Mouse (Mus musculus) kidney, embryonic 15.5 days (tissue): ENCODE results near the gene Gfap. TPM values are rescaled to one million over a fixed set of nuclear protein-coding genes. Genes with fewer than 3 reads are reported as not detected.

Experiments
- ATAC-seq: fragments of 200-750 bp; cut with Nextera tagmentation; replicated peaks from 2 replicates; pipeline ENCODE4 v1.8.0; 2017; ENCODE audit warnings: moderate TSS enrichment; ENCODE audit not compliant: low FRiP score
- H3K27ac ChIP-seq: fragments of 300-500 bp; sonication (generic); 2 replicates; pipeline ENCODE4 v1.5.1; 2015; ENCODE audit warnings: mild to moderate bottlenecking, inconsistent platforms
- H3K27me3 ChIP-seq: fragments of 300-500 bp; sonication (generic); 2 replicates; pipeline ENCODE4 v1.6.1; 2015; ENCODE audit warnings: inconsistent platforms
- H3K36me3 ChIP-seq: fragments of 300-500 bp; sonication (generic); 2 replicates; pipeline ENCODE4 v1.6.1; 2015; ENCODE audit warnings: inconsistent platforms
- H3K4me1 ChIP-seq: fragments of 300-500 bp; sonication (generic); 2 replicates; pipeline ENCODE4 v1.6.1; 2015; ENCODE audit warnings: inconsistent platforms
- H3K4me2 ChIP-seq: fragments of 300-500 bp; sonication (generic); 2 replicates; pipeline ENCODE4 v1.6.1; 2015; ENCODE audit warnings: moderate library complexity, mild to moderate bottlenecking, inconsistent platforms
- H3K4me3 ChIP-seq: fragments of 300-500 bp; sonication (generic); replicated peaks from 2 replicates; pipeline ENCODE4 v1.5.1; 2015; ENCODE audit warnings: mild to moderate bottlenecking, inconsistent platforms
- H3K9ac ChIP-seq: fragments of 300-500 bp; sonication (generic); 2 replicates; pipeline ENCODE4 v1.6.1; 2015; ENCODE audit warnings: mild to moderate bottlenecking, inconsistent platforms
- H3K9me3 ChIP-seq: fragments of 300-500 bp; sonication (generic); replicated peaks from 2 replicates; pipeline ENCODE4 v1.6.1; 2016; ENCODE audit warnings: inconsistent platforms
- WGBS: fragments of 180-500 bp; shearing (Covaris S2); methylation state at CpG from one replicate; pipeline ENCODE4 v1.1.7; 2015; ENCODE audit warnings: mixed read lengths; 5-methylcytosine and 5-hydroxymethylcytosine counted together
- polyA plus RNA-seq: library from polyadenylated mRNA; unstranded; fragments of >200 nt; fragmentation: Nextera tagmentation; extraction: Ambion mirVana; gene quantifications from 2 replicates; pipeline ENCODE4 v1.2.1, GENCODE M21; 2015

The Gfap gene
- 0.22 and 0.32 TPM in 2 replicates for polyA plus RNA-seq

- ATAC-seq: peak; percentile 47; the same call in 1 of the 2 replicates
- Histone ChIP-seq H3K4me1 (peaks cover 22% of the 10 kb centered on the region), H3K9me3 (no peaks in the 10 kb centered on the region), H3K27me3 (peaks cover 34% of the 10 kb centered on the region), H3K9ac (0 out of 2 replicates have a peak within 1 kb of the TSS, but pooled peaks have one; percentile 2), H3K36me3 (peaks cover 10% of the 10 kb centered on the region), H3K27ac (no peak within 1 kb of the TSS), H3K4me3 (no peak within 1 kb of the TSS), H3K4me2 (no peak within 1 kb of the TSS)
- 10% methylated on average over 7 of the region's 7 CpGs for WGBS
These were observed at the start of gene Gfap for GRCm38 (mm10) chr11:102900763-102901162. Gene Gfap, minus strand, starts transcription at chr11:102900912.

- ATAC-seq: peak; percentile 55; the same call in 1 of the 2 replicates
- Histone ChIP-seq H3K36me3 (no peaks in the 10 kb centered on the region), H3K9ac (peak overlapping the region; percentile 46), H3K4me2 (peak overlapping the region; percentile 85), H3K4me1 (peaks cover 51% of the 10 kb centered on the region), H3K9me3 (no peaks in the 10 kb centered on the region), H3K4me3 (peak overlapping the region; percentile 56), H3K27me3 (peaks cover 98% of the 10 kb centered on the region), H3K27ac (peak overlapping the region; percentile 63)
- WGBS: 2% methylated on average over 50 of the region's 51 CpGs
These were observed 47.6 kb upstream of the Gfap start for GRCm38 (mm10) chr11:102948043-102948961.

GRCm38 (mm10) chr11:102946992-102947343 lies 46.3 kb upstream of the Gfap start:
- Histone ChIP-seq H3K4me3 (peak overlapping the region; percentile 45), H3K9ac (no peak overlapping the region), H3K9me3 (no peaks in the 10 kb centered on the region), H3K4me1 (peaks cover 47% of the 10 kb centered on the region), H3K4me2 (peak overlapping the region; percentile 82), H3K27me3 (peaks cover 100% of the 10 kb centered on the region), H3K36me3 (no peaks in the 10 kb centered on the region), H3K27ac (no peak overlapping the region)
- WGBS: 7% methylated on average over 8 of the region's 8 CpGs
- no peak for ATAC-seq

DNA sequence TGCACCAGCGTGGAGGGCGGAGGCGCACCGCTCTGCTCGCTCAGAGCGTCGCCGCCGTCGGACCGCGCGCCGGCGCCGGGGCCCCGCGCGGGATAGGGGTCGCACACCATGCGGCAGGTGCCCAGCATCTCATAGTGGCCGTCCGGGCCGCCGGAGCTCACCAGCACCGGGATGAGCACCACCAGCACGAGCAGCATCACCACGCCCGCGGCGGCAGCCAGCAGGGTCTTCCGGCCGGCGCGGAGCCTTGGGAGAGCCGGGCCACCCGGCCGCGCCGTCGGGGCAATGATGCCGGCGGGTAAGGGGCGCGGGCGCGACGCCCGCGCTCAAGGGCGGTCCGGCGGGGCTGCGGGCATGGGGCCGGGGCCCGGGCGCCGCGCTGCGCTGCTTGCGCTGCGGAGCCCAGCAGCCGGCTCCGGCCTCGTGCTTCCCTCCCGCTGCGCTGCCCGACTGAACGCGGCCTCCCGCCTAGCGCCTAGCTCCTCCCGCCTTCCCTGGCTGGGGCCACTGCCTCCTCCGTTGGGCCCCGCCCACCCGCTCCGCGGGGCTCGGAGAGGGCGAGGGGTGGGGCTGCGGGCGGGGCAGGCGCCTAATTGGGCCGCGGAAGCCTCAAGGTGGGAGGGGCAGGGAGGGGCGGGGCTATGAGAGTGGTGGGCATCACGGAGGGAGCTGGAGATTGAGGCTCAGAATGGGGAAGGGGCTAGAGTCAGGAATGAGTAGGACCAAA lies 45.7 kb upstream of the Gfap start, which contains the start of gene C1ql1:
C1ql1 (minus strand) TSS at position 424 of the 727 bp plus-strand sequence.
- Histone ChIP-seq H3K27ac (no peak within 1 kb of the TSS), H3K4me2 (peak within 1 kb of the TSS; percentile 82), H3K27me3 (peaks cover 96% of the 10 kb centered on the region), H3K4me1 (peaks cover 47% of the 10 kb centered on the region), H3K9me3 (no peaks in the 10 kb centered on the region), H3K4me3 (peak within 1 kb of the TSS; percentile 45), H3K36me3 (no peaks in the 10 kb centered on the region), H3K9ac (peak within 1 kb of the TSS; percentile 35)
- under 1% methylated on average over 62 of the region's 87 CpGs for WGBS
- peak; percentile 91 for ATAC-seq

GRCm38 (mm10) chr11:102945306-102946264 lies 44.9 kb upstream of the Gfap start:
- Histone ChIP-seq H3K4me2 (peak overlapping the region; percentile 82), H3K4me3 (peak overlapping the region; percentile 45), H3K36me3 (no peaks in the 10 kb centered on the region), H3K4me1 (peaks cover 47% of the 10 kb centered on the region), H3K27me3 (peaks cover 92% of the 10 kb centered on the region), H3K27ac (no peak overlapping the region), H3K9ac (peak overlapping the region; percentile 35), H3K9me3 (no peaks in the 10 kb centered on the region)
- ATAC-seq: peak; percentile 20; the same call in 1 of the 2 replicates
- 3% methylated on average over 54 of the region's 54 CpGs for WGBS

DNA sequence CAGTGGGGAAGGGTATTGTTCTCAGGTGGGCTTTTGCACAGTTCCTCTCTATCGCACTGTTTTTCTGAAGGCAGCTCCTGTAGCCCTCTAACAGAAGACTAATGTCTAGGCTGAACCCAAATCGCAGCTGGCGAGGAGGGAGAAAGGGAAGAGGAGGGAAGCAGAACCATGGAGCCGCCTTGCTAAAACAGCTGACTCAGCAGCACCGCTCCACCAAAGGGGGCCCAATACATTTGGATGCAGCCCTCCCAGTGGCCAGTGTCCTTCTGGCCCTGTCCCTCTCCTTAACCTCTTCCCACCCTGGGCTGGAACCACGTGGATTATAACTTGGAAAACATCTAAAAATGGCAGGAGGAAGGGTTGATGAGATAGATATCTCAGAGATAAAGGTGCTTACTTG lies 40.5 kb upstream of the Gfap start:
- 70% methylated on average over 6 of the region's 6 CpGs for WGBS
- Histone ChIP-seq H3K4me2 (no peak overlapping the region), H3K27me3 (peaks cover 77% of the 10 kb centered on the region), H3K36me3 (no peaks in the 10 kb centered on the region), H3K4me3 (no peak overlapping the region), H3K27ac (no peak overlapping the region), H3K9me3 (no peaks in the 10 kb centered on the region), H3K4me1 (peaks cover 45% of the 10 kb centered on the region), H3K9ac (no peak overlapping the region)
- no peak for ATAC-seq

GRCm38 (mm10) chr11:102939024-102939675 lies 38.4 kb upstream of the Gfap start:
- Histone ChIP-seq H3K27ac (no peak overlapping the region), H3K9ac (no peak overlapping the region), H3K27me3 (peaks cover 63% of the 10 kb centered on the region), H3K9me3 (no peaks in the 10 kb centered on the region), H3K4me1 (peaks cover 33% of the 10 kb centered on the region), H3K36me3 (no peaks in the 10 kb centered on the region), H3K4me3 (no peak overlapping the region), H3K4me2 (peak overlapping the region; percentile 31; the same call in 1 of the 2 replicates)
- 21% methylated on average over 13 of the region's 13 CpGs for WGBS
- no peak for ATAC-seq

GRCm38 (mm10) chr11:102937529-102938182 lies 36.9 kb upstream of the Gfap start:
- no peak overlapping the region for H3K4me2 ChIP-seq
- peaks cover 33% of the 10 kb centered on the region for H3K4me1 ChIP-seq
- no peaks in the 10 kb centered on the region for H3K36me3 ChIP-seq
- peaks cover 49% of the 10 kb centered on the region for H3K27me3 ChIP-seq
- ATAC-seq: no peak
- WGBS: 63% methylated on average over 3 of the region's 3 CpGs
- H3K27ac ChIP-seq: no peak overlapping the region
- no peak overlapping the region for H3K9ac ChIP-seq
- no peak overlapping the region for H3K4me3 ChIP-seq
- no peaks in the 10 kb centered on the region for H3K9me3 ChIP-seq

- WGBS: 7% methylated on average over 4 of the region's 4 CpGs
- H3K27ac ChIP-seq: 0 out of 2 replicates have a peak overlapping the region, but pooled peaks have one; percentile 62
- peaks cover 44% of the 10 kb centered on the region for H3K27me3 ChIP-seq
- H3K4me3 ChIP-seq: no peak overlapping the region
- no peaks in the 10 kb centered on the region for H3K9me3 ChIP-seq
- peaks cover 33% of the 10 kb centered on the region for H3K4me1 ChIP-seq
- no peaks in the 10 kb centered on the region for H3K36me3 ChIP-seq
- peak; percentile 73 for ATAC-seq
- H3K9ac ChIP-seq: no peak overlapping the region
- peak overlapping the region; percentile 16; the same call in 1 of the 2 replicates for H3K4me2 ChIP-seq
These were observed 35.6 kb upstream of the Gfap start for GRCm38 (mm10) chr11:102936272-102936671.

- ATAC-seq: no peak
- Histone ChIP-seq H3K36me3 (no peaks in the 10 kb centered on the region), H3K9me3 (no peaks in the 10 kb centered on the region), H3K4me3 (no peak overlapping the region), H3K27ac (no peak overlapping the region), H3K4me1 (0 out of 2 replicates have a peak, but pooled peaks cover under 1% of the 10 kb centered on the region), H3K27me3 (peaks cover 17% of the 10 kb centered on the region), H3K9ac (no peak overlapping the region), H3K4me2 (no peak overlapping the region)
- 92% methylated on average over 10 of the region's 10 CpGs for WGBS
These were observed 30.0 kb upstream of the Gfap start for GRCm38 (mm10) chr11:102930672-102931071.
